Mouse (Mus musculus): ENCODE measurements around the gene Lsm12.

GRCm38 (mm10) chr11:102145471-102146001 lies 39.6 kb downstream of the Lsm12 start, which contains the start of gene Nags:
- TF ChIP-seq CTCF (IDR thresholded peaks at IDR 0.05) (no peak), EP300 (IDR thresholded peaks at IDR 0.05) (no peak)

Data from lung, postnatal 0 days (tissue).